Mouse (Mus musculus) bone marrow macrophage, adult 2 months (primary cell): ENCODE measurements around the gene Gm27021.

Source experiments
- CTCF ChIP-seq: IDR thresholded peaks from 2 replicates; pipeline ENCODE4 v1.5.1; 2012; ENCODE audit warnings: low read depth, mild to moderate bottlenecking, low read length, moderate library complexity
- POLR2A ChIP-seq: IDR thresholded peaks from 2 replicates; pipeline ENCODE4 v1.6.1; 2012; ENCODE audit warnings: mild to moderate bottlenecking, low read depth, low read length, borderline replicate concordance

GRCm38 (mm10) chr8:120559654-120560053 lies 108.2 kb downstream of the Gm27021 start:
- TF ChIP-seq CTCF (no peak), POLR2A (no peak)
